Comparison of ENCODE assay signal across 8 mouse cellular contexts in genomic region chr17:64331898-64332769, GRCm38 (mm10). TPM values are rescaled to one million over a fixed set of nuclear protein-coding genes. Genes with fewer than 3 reads are reported as not detected.
DNase-seq lines count a peak whose midpoint lies in the region; ATAC-seq lines count a peak whose summit lies in the region.

TSS of gene Pja2 (minus strand) at chr17:64331916.

- H3K9ac ChIP-seq in hindbrain, embryonic 15.5 days, result peak within 1 kb of the TSS; percentile 100

- H3K27ac ChIP-seq in hindbrain, embryonic 15.5 days (replicated peaks), result peak within 1 kb of the TSS; percentile 98

- no peaks in the 10 kb centered on the region for H3K36me3 ChIP-seq in hindbrain, embryonic 15.5 days

- peak; percentile 100 for ATAC-seq in hindbrain, embryonic 15.5 days (ENCODE audit: low FRiP score, low read depth)

- WGBS in hindbrain, embryonic 15.5 days, result under 1% methylated on average over 49 of the region's 60 CpGs

- no peaks in the 10 kb centered on the region for H3K27me3 ChIP-seq in hindbrain, embryonic 15.5 days

- H3K4me1 ChIP-seq in hindbrain, embryonic 15.5 days (replicated peaks), result peaks cover 22% of the 10 kb centered on the region

- H3K9me3 ChIP-seq in hindbrain, embryonic 15.5 days, result no peaks in the 10 kb centered on the region

- peak; percentile 99 for DNase-seq in T-cell, adult 2 months (ENCODE audit: low spot score)
- DNase-seq in cerebellum, postnatal 36 days, result peak; percentile 99 to 100
- peak; percentile 99 for DNase-seq in frontal cortex, postnatal 36 days (ENCODE audit: low spot score in 2 of 2)
- peak; percentile 100 for DNase-seq in left cerebral cortex, adult 11 months (ENCODE audit: low spot score)
- peak; percentile 100 for DNase-seq in lung, postnatal 4 days
- DNase-seq in retina, postnatal 7 days (ENCODE audit: low read depth, low spot score), result peak; percentile 97
- peak; percentile 97 for DNase-seq in urinary bladder, adult 2 months (ENCODE audit: low spot score)

- H3K4me2 ChIP-seq in hindbrain, embryonic 15.5 days, result peak within 1 kb of the TSS; percentile 65

- peak within 1 kb of the TSS; percentile 93 for H3K4me3 ChIP-seq in hindbrain, embryonic 15.5 days

RNA-seq across cellular contexts. Expression of gene Pja2, which starts in this region (rescaled TPM):
- polyA plus RNA-seq in hindbrain, embryonic 15.5 days (2015; fragmentation: Nextera tagmentation; extraction: Ambion mirVana), result 178 and 187 TPM in 2 replicates
- 54.5 and 77.3 TPM in 2 replicates for polyA plus RNA-seq in urinary bladder, adult 2 months (2012; rRNA removed)

Comparison
In these comparisons a context has a peak if more than half of its experiments do, and no peak if none do; other contexts are left out.
1. Peak in every context shown above with its lines: DNase-seq, ATAC-seq, H3K4me3 ChIP-seq and H3K27ac ChIP-seq.